Mouse (Mus musculus): ENCODE measurements around the gene Tuba1b.

Gene Tuba1b

GRCm38 (mm10) chr15:98934217-98934839 is at the start of gene Tuba1b:
Gene Tuba1b (minus strand): TSS chr15:98934565.
- under 1% methylated on average over 57 of the region's 58 CpGs for WGBS

GRCm38 (mm10) chr15:98983431-98984081 is 49.2 kb upstream of the Tuba1b start:
- 36% methylated on average over 16 of the region's 16 CpGs for WGBS

GRCm38 (mm10) chr15:98982100-98982499 is 47.7 kb upstream of the Tuba1b start:
- WGBS, result 69% methylated on average over 6 of the region's 6 CpGs

GRCm38 (mm10) chr15:98980012-98980614 is 45.7 kb upstream of the Tuba1b start:
- WGBS, result 76% methylated on average over 7 of the region's 7 CpGs

GRCm38 (mm10) chr15:98978409-98979172 is 44.2 kb upstream of the Tuba1b start:
- 65% methylated on average over 20 of the region's 20 CpGs for WGBS

- 38% methylated on average over 14 of the region's 14 CpGs for WGBS
Measured at GRCm38 (mm10) chr15:98977759-98978408, 43.5 kb upstream of the Tuba1b start.

GRCm38 (mm10) chr15:98976763-98977758 is 42.7 kb upstream of the Tuba1b start:
- 63% methylated on average over 21 of the region's 21 CpGs for WGBS

GRCm38 (mm10) chr15:98973015-98973614 is 38.8 kb upstream of the Tuba1b start:
- WGBS, result 78% methylated on average over 9 of the region's 9 CpGs

- WGBS, result 44% methylated on average over 15 of the region's 15 CpGs
Measured at GRCm38 (mm10) chr15:98971576-98972320, 37.4 kb upstream of the Tuba1b start.

GRCm38 (mm10) chr15:98971111-98971510 is 36.7 kb upstream of the Tuba1b start:
- 23% methylated on average over 4 of the region's 4 CpGs for WGBS

GRCm38 (mm10) chr15:98969372-98970101 is 35.2 kb upstream of the Tuba1b start:
- WGBS, result 14% methylated on average over 16 of the region's 16 CpGs

GRCm38 (mm10) chr15:98968701-98969371 is 34.5 kb upstream of the Tuba1b start:
- WGBS, result 22% methylated on average over 12 of the region's 12 CpGs

- WGBS, result 93% methylated on average over 3 of the region's 3 CpGs
Measured at GRCm38 (mm10) chr15:98959531-98959930, 25.2 kb upstream of the Tuba1b start.

GRCm38 (mm10) chr15:98958901-98959420 is 24.6 kb upstream of the Tuba1b start:
- 92% methylated on average over 4 of the region's 4 CpGs for whole genome bisulfite sequencing

- WGBS, result 50% methylated on average over 5 of the region's 5 CpGs
Measured at GRCm38 (mm10) chr15:98957475-98957874, 23.1 kb upstream of the Tuba1b start.

GRCm38 (mm10) chr15:98956000-98956399 is 21.6 kb upstream of the Tuba1b start:
- 59% methylated on average over 4 of the region's 4 CpGs for WGBS

GRCm38 (mm10) chr15:98955324-98955723 is 21.0 kb upstream of the Tuba1b start:
- WGBS, result 37% methylated on average over 4 of the region's 4 CpGs
